Mouse (Mus musculus): ENCODE data around the gene Dusp19.

Gene Dusp19

GRCm38 (mm10) chr2:80616854-80617737 lies at the start of gene Dusp19, which contains the start of gene Nup35:
Dusp19 (plus strand) TSS chr2:80617045.
Nup35 (plus strand) TSS chr2:80617236.
- peak; percentile 97 for DNase-seq (ENCODE audit: low spot score in 2 of 2)

- DNase-seq (ENCODE audit: low spot score in 2 of 2): no peak
These were observed 49.4 kb upstream of the Dusp19 start for GRCm38 (mm10) chr2:80567411-80567810.

GRCm38 (mm10) chr2:80570656-80571055 lies 46.2 kb upstream of the Dusp19 start:
- DNase-seq (ENCODE audit: low spot score in 2 of 2): no peak

- DNase-seq (ENCODE audit: low spot score in 2 of 2): no peak
These were observed 39.6 kb upstream of the Dusp19 start for GRCm38 (mm10) chr2:80577286-80577685.

GRCm38 (mm10) chr2:80579253-80579891 lies 37.5 kb upstream of the Dusp19 start:
- no peak for DNase-seq (ENCODE audit: low spot score in 2 of 2)

- peak; percentile 25 to 27 for DNase-seq (ENCODE audit: low spot score in 2 of 2)
These were observed 36.4 kb upstream of the Dusp19 start for GRCm38 (mm10) chr2:80580311-80580961.

- DNase-seq (ENCODE audit: low spot score in 2 of 2): peak; percentile 85 to 90
These were observed 35.7 kb upstream of the Dusp19 start, which contains the start of gene Nckap1 for GRCm38 (mm10) chr2:80581043-80581711. Nckap1 (minus strand) TSS chr2:80581380.

GRCm38 (mm10) chr2:80582356-80582755 lies 34.5 kb upstream of the Dusp19 start:
- no peak for DNase-seq (ENCODE audit: low spot score in 2 of 2)

GRCm38 (mm10) chr2:80594215-80594918 lies 22.5 kb upstream of the Dusp19 start:
- DNase-seq (ENCODE audit: low spot score in 2 of 2): no peak

- no peak for DNase-seq (ENCODE audit: low spot score in 2 of 2)
These were observed 19.9 kb upstream of the Dusp19 start for GRCm38 (mm10) chr2:80596960-80597359.

- no peak for DNase-seq (ENCODE audit: low spot score in 2 of 2)
These were observed 17.0 kb upstream of the Dusp19 start for GRCm38 (mm10) chr2:80599850-80600249.

GRCm38 (mm10) chr2:80600611-80601010 lies 16.2 kb upstream of the Dusp19 start:
- no peak for DNase-seq (ENCODE audit: low spot score in 2 of 2)

- DNase-seq (ENCODE audit: low spot score in 2 of 2): no peak
These were observed 14.1 kb upstream of the Dusp19 start for GRCm38 (mm10) chr2:80602756-80603155.

- DNase-seq (ENCODE audit: low spot score in 2 of 2): no peak
These were observed 12.9 kb upstream of the Dusp19 start for GRCm38 (mm10) chr2:80603771-80604426.

GRCm38 (mm10) chr2:80612286-80612685 lies 4.6 kb upstream of the Dusp19 start:
- no peak for DNase-seq (ENCODE audit: low spot score in 2 of 2)

- DNase-seq (ENCODE audit: low spot score in 2 of 2): no peak
These were observed 4.0 kb upstream of the Dusp19 start for GRCm38 (mm10) chr2:80612796-80613195.

- DNase-seq (ENCODE audit: low spot score in 2 of 2): no peak
These were observed 2.1 kb downstream of the Dusp19 start for GRCm38 (mm10) chr2:80618991-80619390.

- DNase-seq (ENCODE audit: low spot score in 2 of 2): peak; percentile 15 to 40
These were observed 5.1 kb downstream of the Dusp19 start for GRCm38 (mm10) chr2:80621921-80622320.

GRCm38 (mm10) chr2:80624523-80624922 lies 7.7 kb downstream of the Dusp19 start:
- no peak for DNase-seq (ENCODE audit: low spot score in 2 of 2)

- DNase-seq (ENCODE audit: low spot score in 2 of 2): no peak
These were observed 15.6 kb downstream of the Dusp19 start for GRCm38 (mm10) chr2:80632336-80633026.

Data from heart, adult 9 months (tissue).